Mouse (Mus musculus) forebrain, embryonic 11.5 days (tissue): ENCODE measurements around the gene Ift88. TPM values are rescaled to one million over a fixed set of nuclear protein-coding genes. Genes with fewer than 3 reads are reported as not detected.
A peak's percentile ranks its signal among the peaks of the same experiment; 100 is the strongest.

Experiments
- ATAC-seq: fragments of 200-750 bp; cut with Nextera tagmentation; replicated peaks from 2 replicates; pipeline ENCODE4 v1.8.0; 2017; ENCODE audit warnings: moderate TSS enrichment; ENCODE audit not compliant: low FRiP score
- DNase-seq: peaks from one replicate; pipeline ENCODE4 v3.0.0-alpha.2; 2017; ENCODE audit warnings: low spot score
- H3K27ac ChIP-seq: fragments of 300-500 bp; sonication (generic); 2 replicates; pipeline ENCODE4 v1.5.1; 2014; ENCODE audit warnings: low read depth, low read length
- H3K27me3 ChIP-seq: fragments of 300-500 bp; sonication (generic); 2 replicates; pipeline ENCODE4 v1.6.1; 2014; ENCODE audit warnings: mild to moderate bottlenecking, low read length, mixed read lengths; ENCODE audit not compliant: control insufficient read depth, insufficient read depth
- H3K36me3 ChIP-seq: fragments of 300-500 bp; sonication (generic); 2 replicates; pipeline ENCODE4 v1.6.1; 2014; ENCODE audit warnings: mild to moderate bottlenecking, low read length, moderate library complexity, mixed read lengths; ENCODE audit not compliant: control insufficient read depth, insufficient read depth
- H3K4me1 ChIP-seq: fragments of 300-500 bp; sonication (generic); replicated peaks from 2 replicates; pipeline ENCODE4 v1.6.1; 2014; ENCODE audit warnings: low read length, mixed read lengths; ENCODE audit not compliant: control insufficient read depth, insufficient read depth
- H3K4me2 ChIP-seq: fragments of 300-500 bp; sonication (generic); 2 replicates; pipeline ENCODE4 v1.6.1; 2014; ENCODE audit warnings: low read depth, mild to moderate bottlenecking, low read length, moderate library complexity, mixed read lengths; ENCODE audit not compliant: severe bottlenecking
- H3K4me3 ChIP-seq: fragments of 300-500 bp; sonication (generic); 2 replicates; pipeline ENCODE4 v1.5.1; 2014; ENCODE audit warnings: low read depth, low read length
- H3K9ac ChIP-seq: fragments of 300-500 bp; sonication (generic); 2 replicates; pipeline ENCODE4 v1.6.1; 2014; ENCODE audit warnings: low read length
- H3K9me3 ChIP-seq: fragments of 300-500 bp; sonication (generic); 2 replicates; pipeline ENCODE4 v1.6.1; 2016; ENCODE audit warnings: low read length, mixed read lengths; ENCODE audit not compliant: control insufficient read depth
- WGBS: fragments of 180-500 bp; shearing (Covaris S2); extraction: QIAGEN DNeasy Blood & Tissue Kit; methylation state at CpG from one replicate; pipeline ENCODE4 v1.1.7; 2014; 5-methylcytosine and 5-hydroxymethylcytosine counted together
- polyA plus RNA-seq: library from polyadenylated mRNA; unstranded; fragments of >200 nt; fragmentation: Nextera tagmentation; extraction: Ambion mirVana; gene quantifications from 2 replicates; pipeline ENCODE4 v1.2.1, GENCODE M21; 2014

Gene Ift88
- polyA plus RNA-seq, 1 experiment from 2014 or later: 17.4 TPM

- Histone ChIP-seq H3K9ac (no peak overlapping the region), H3K9me3 (no peaks in the 10 kb centered on the region), H3K27ac (no peak overlapping the region), H3K4me3 (no peak overlapping the region), H3K36me3 (no peaks in the 10 kb centered on the region), H3K27me3 (peaks cover 2% of the 10 kb centered on the region; the same call in 1 of the 2 replicates), H3K4me2 (no peak overlapping the region), H3K4me1 (peaks cover 8% of the 10 kb centered on the region; the same call in 1 of the 2 replicates)
- DNase-seq: no peak
- ATAC-seq: no peak
- WGBS: 89% methylated on average over 11 of the region's 11 CpGs
Measured at GRCm38 (mm10) chr14:57540683-57541082, 116.8 kb downstream of the Ift88 start.

GRCm38 (mm10) chr14:57542231-57542630 lies 118.4 kb downstream of the Ift88 start:
- H3K4me3 ChIP-seq: no peak overlapping the region
- ATAC-seq: no peak
- peak overlapping the region; percentile 39 for H3K9ac ChIP-seq
- H3K36me3 ChIP-seq: no peaks in the 10 kb centered on the region
- DNase-seq: no peak
- H3K4me2 ChIP-seq: peak overlapping the region; percentile 46
- H3K27me3 ChIP-seq: no peaks in the 10 kb centered on the region
- 39% methylated on average over 34 of the region's 34 CpGs for WGBS
- H3K4me1 ChIP-seq: peaks cover 3% of the 10 kb centered on the region; the same call in 1 of the 2 replicates
- H3K9me3 ChIP-seq: no peaks in the 10 kb centered on the region
- H3K27ac ChIP-seq: no peak overlapping the region

- Histone ChIP-seq H3K36me3 (no peaks in the 10 kb centered on the region), H3K4me3 (no peak overlapping the region), H3K4me2 (no peak overlapping the region), H3K9me3 (no peaks in the 10 kb centered on the region), H3K27ac (no peak overlapping the region), H3K4me1 (no peaks in the 10 kb centered on the region), H3K27me3 (no peaks in the 10 kb centered on the region), H3K9ac (no peak overlapping the region)
- WGBS: 95% methylated on average over 13 of the region's 13 CpGs
- ATAC-seq (no peak), DNase-seq (no peak)
Measured at GRCm38 (mm10) chr14:57543420-57544039, 119.7 kb downstream of the Ift88 start.

GRCm38 (mm10) chr14:57545526-57545925 lies 121.7 kb downstream of the Ift88 start:
- Histone ChIP-seq H3K27me3 (no peaks in the 10 kb centered on the region), H3K9me3 (no peaks in the 10 kb centered on the region), H3K4me3 (no peak overlapping the region), H3K27ac (no peak overlapping the region), H3K9ac (no peak overlapping the region), H3K4me2 (no peak overlapping the region), H3K4me1 (no peaks in the 10 kb centered on the region), H3K36me3 (no peaks in the 10 kb centered on the region)
- WGBS: 86% methylated on average over 17 of the region's 17 CpGs
- DNase-seq (no peak), ATAC-seq (no peak)

DNA sequence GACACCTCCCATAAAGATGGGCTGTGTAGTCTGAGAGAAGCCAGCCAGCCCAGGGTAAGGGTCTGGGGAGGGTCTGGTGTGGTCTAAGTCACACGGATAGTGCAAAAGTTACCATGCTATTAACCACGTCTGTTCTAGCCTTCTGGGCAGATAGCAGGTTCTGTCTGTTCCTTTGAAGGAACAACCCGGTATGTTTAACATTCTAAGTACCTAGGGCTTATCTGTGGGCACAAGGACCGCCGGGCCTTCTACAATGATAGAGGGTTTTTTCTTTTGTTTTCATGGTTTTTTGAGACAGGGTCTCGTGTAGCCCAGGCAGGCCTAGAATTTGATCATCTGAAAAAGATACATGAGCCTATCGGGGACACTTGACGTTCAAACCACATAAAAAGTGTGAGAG lies 122.3 kb downstream of the Ift88 start:
- WGBS: 83% methylated on average over 8 of the region's 8 CpGs
- no peak for ATAC-seq
- H3K9ac ChIP-seq: no peak overlapping the region
- no peaks in the 10 kb centered on the region for H3K4me1 ChIP-seq
- H3K4me3 ChIP-seq: no peak overlapping the region
- H3K9me3 ChIP-seq: no peaks in the 10 kb centered on the region
- H3K27ac ChIP-seq: no peak overlapping the region
- DNase-seq: no peak
- H3K27me3 ChIP-seq: no peaks in the 10 kb centered on the region
- H3K4me2 ChIP-seq: no peak overlapping the region
- H3K36me3 ChIP-seq: no peaks in the 10 kb centered on the region

GRCm38 (mm10) chr14:57546557-57547021 lies 122.7 kb downstream of the Ift88 start:
- H3K9me3 ChIP-seq: no peaks in the 10 kb centered on the region
- no peak overlapping the region for H3K4me2 ChIP-seq
- no peak overlapping the region for H3K4me3 ChIP-seq
- WGBS: 29% methylated on average over 13 of the region's 13 CpGs
- ATAC-seq (no peak), DNase-seq (no peak)
- H3K27me3 ChIP-seq: no peaks in the 10 kb centered on the region
- H3K4me1 ChIP-seq: no peaks in the 10 kb centered on the region
- H3K9ac ChIP-seq: no peak overlapping the region
- no peak overlapping the region for H3K27ac ChIP-seq
- no peaks in the 10 kb centered on the region for H3K36me3 ChIP-seq

DNA sequence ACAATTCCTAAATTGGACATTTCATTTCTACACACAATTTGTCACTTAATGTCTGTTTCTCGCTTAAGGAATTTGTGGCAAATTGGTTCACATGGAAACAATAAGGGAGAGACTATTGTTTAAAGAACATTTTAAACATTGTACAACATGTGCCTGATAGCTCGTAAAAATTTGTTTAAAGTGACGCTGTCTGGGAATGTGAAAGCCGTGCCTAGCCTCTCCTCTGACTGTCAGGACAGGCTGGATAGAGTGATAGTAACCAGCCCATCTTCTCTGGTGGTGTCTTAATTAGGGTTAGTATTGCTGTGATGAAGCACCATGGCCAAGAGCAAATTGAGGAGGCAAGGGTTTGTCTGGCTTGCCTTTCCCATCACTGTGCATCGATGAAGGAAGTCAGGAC lies 123.2 kb downstream of the Ift88 start:
- Histone ChIP-seq H3K27ac (no peak overlapping the region), H3K4me3 (no peak overlapping the region), H3K9me3 (no peaks in the 10 kb centered on the region), H3K27me3 (no peaks in the 10 kb centered on the region), H3K4me1 (no peaks in the 10 kb centered on the region), H3K36me3 (no peaks in the 10 kb centered on the region), H3K4me2 (no peak overlapping the region), H3K9ac (no peak overlapping the region)
- DNase-seq (no peak), ATAC-seq (no peak)
- 88% methylated on average over 5 of the region's 5 CpGs for WGBS

DNA sequence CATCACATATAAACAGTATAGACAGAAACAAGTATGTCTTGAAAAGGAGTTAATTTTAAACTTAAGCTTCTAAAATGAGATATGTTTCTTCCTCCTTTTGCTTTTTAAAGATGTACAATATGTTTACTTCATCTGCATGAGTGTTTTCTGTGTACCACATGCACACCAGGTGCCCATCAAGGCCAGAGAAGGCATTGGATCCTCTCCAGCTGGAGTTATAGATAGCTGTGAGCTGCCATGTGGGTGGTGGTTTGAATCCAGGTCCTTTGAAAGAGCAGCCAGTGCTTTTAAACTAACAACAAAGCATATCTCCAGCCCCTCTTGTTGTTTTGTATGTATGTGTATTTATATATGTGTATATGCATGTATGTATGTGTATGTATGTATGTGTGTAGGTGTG lies 129.1 kb downstream of the Ift88 start:
- ATAC-seq (no peak), DNase-seq (no peak)
- Histone ChIP-seq H3K27ac (no peak overlapping the region), H3K9ac (no peak overlapping the region), H3K36me3 (no peaks in the 10 kb centered on the region), H3K4me2 (no peak overlapping the region), H3K27me3 (no peaks in the 10 kb centered on the region), H3K4me1 (no peaks in the 10 kb centered on the region), H3K4me3 (no peak overlapping the region), H3K9me3 (no peaks in the 10 kb centered on the region)

- 87% methylated on average over 5 of the region's 5 CpGs for WGBS
- DNase-seq: peak; percentile 32
Measured at GRCm38 (mm10) chr14:57554434-57554833, 130.6 kb downstream of the Ift88 start.

More at GRCm38 (mm10) chr14:57554434-57554833, 130.6 kb downstream of the Ift88 start:
- Histone ChIP-seq H3K4me2 (no peak overlapping the region), H3K9ac (no peak overlapping the region), H3K4me3 (no peak overlapping the region), H3K27me3 (no peaks in the 10 kb centered on the region), H3K9me3 (no peaks in the 10 kb centered on the region), H3K4me1 (no peaks in the 10 kb centered on the region), H3K36me3 (no peaks in the 10 kb centered on the region), H3K27ac (no peak overlapping the region)
- ATAC-seq: no peak
